Comparison of ENCODE assay signal across 10 mouse cellular contexts in the genomic region with DNA sequence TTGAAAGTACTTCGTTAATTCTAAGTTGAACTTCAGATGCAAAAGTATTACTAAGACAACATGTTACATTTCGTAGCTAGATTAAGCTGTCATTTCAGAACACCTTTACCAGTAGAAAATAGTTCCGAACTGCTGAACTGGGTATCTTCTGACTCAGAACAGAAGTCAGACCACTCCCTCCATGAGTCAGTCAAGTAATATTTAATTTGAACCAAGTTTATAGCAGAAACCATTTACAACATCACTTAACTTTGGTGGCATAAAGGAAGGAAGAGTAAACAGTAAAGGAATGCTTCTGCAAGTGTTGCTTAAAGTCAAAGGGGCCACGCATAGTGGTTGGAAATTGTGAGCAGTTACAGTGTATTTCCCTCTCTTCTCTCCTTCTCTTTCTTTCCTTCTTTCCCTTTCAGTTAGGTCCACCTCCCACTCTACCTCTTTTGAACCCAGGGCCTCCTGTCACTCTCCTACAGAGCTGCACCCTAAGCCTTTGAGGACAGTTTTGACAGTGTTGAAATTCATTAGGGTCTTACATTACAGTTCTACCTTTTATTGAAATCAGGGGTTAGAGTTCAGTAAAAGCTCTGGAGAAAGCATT. TPM values are rescaled to one million over a fixed set of nuclear protein-coding genes. Genes with fewer than 3 reads are reported as not detected.
DNase-seq lines count a peak whose midpoint lies in the region; ATAC-seq and TF ChIP-seq lines count a peak whose summit lies in the region.
"Had no signal": no experiment of that assay in that cellular context is flagged by ENCODE, and none has a peak within 500 bp of the region (broad histone marks: within the 10 kb centered on the region; RNA-seq: fewer than 3 reads in every experiment).

No protein-coding gene starts in this region.

- TF ChIP-seq CTCF in heart, adult 2 months (IDR thresholded peaks at IDR 0.05), result no peak

- no peak overlapping the region; the same call in none of the 2 replicates for H3K9ac ChIP-seq in heart, embryonic 13.5 days
- no peak overlapping the region for H3K9ac ChIP-seq in heart, adult 2 months (ENCODE audit: low read depth, low read length)
- no peak overlapping the region for H3K9ac ChIP-seq in limb, embryonic 11.5 days (ENCODE audit: low read length)
- H3K9ac ChIP-seq in stomach, embryonic 15.5 days, result no peak overlapping the region

- peak overlapping the region; percentile 95 for H3K4me3 ChIP-seq in heart, embryonic 13.5 days
- H3K4me3 ChIP-seq in heart, adult 2 months, result no peak overlapping the region
- peak overlapping the region; percentile 50 for H3K4me3 ChIP-seq in megakaryocyte, embryonic 14.5 days (replicated peaks)
- no peak overlapping the region for H3K4me3 ChIP-seq in limb, embryonic 11.5 days (ENCODE audit: low read depth, low read length)
- no peak overlapping the region for H3K4me3 ChIP-seq in stomach, embryonic 15.5 days (replicated peaks)

- intact Hi-C loops in heart, adult 2 months (cut with DNase I), result loop anchor here (5.0 kb wide), 2 partner anchors 54 to 201 kb away; partner anchors contain the start of gene Ccdc28b

- DNase-seq in heart, adult 2 months, result no peak
- DNase-seq in limb, embryonic 11.5 days (ENCODE audit: low spot score), result no peak
- DNase-seq in adrenal gland, adult 18-20 months (ENCODE audit: low spot score in 2 of 2), result no peak
- no peak for DNase-seq in spleen, postnatal 36 days (ENCODE audit: low spot score in 2 of 2)
- DNase-seq: gastrocnemius, postnatal 14 days; left cerebral cortex, postnatal 4 days had no signal

- no peak for TF ChIP-seq POLR2A in heart, adult 2 months (IDR thresholded peaks at IDR 0.05; ENCODE audit: insufficient read depth, low read depth, low read length)

- H3K9me3 ChIP-seq in heart, embryonic 13.5 days, result no peaks in the 10 kb centered on the region
- H3K9me3 ChIP-seq in megakaryocyte, embryonic 14.5 days, result no peaks in the 10 kb centered on the region
- no peaks in the 10 kb centered on the region for H3K9me3 ChIP-seq in limb, embryonic 11.5 days (ENCODE audit: control insufficient read depth, low read length)
- H3K9me3 ChIP-seq in stomach, embryonic 15.5 days, result no peaks in the 10 kb centered on the region

- H3K36me3 ChIP-seq in heart, embryonic 13.5 days, result no peaks in the 10 kb centered on the region
- H3K36me3 ChIP-seq in heart, adult 2 months (ENCODE audit: control insufficient read depth, insufficient read depth, low read length), result peaks cover 50% of the 10 kb centered on the region
- H3K36me3 ChIP-seq in megakaryocyte, embryonic 14.5 days (replicated peaks; ENCODE audit: low read length), result peaks cover 39% of the 10 kb centered on the region
- no peaks in the 10 kb centered on the region for H3K36me3 ChIP-seq in limb, embryonic 11.5 days (ENCODE audit: control insufficient read depth, insufficient read depth, low read length)
- H3K36me3 ChIP-seq in stomach, embryonic 15.5 days, result no peaks in the 10 kb centered on the region

- H3K27me3 ChIP-seq in heart, embryonic 13.5 days (replicated peaks), result no peaks in the 10 kb centered on the region
- H3K27me3 ChIP-seq in heart, adult 2 months (ENCODE audit: control insufficient read depth, insufficient read depth, low read length), result no peaks in the 10 kb centered on the region
- H3K27me3 ChIP-seq in megakaryocyte, embryonic 14.5 days (replicated peaks), result no peaks in the 10 kb centered on the region
- H3K27me3 ChIP-seq in limb, embryonic 11.5 days (ENCODE audit: control insufficient read depth, insufficient read depth, low read length), result no peaks in the 10 kb centered on the region
- no peaks in the 10 kb centered on the region for H3K27me3 ChIP-seq in stomach, embryonic 15.5 days (replicated peaks)

- H3K79me2 ChIP-seq in heart, adult 2 months (replicated peaks; ENCODE audit: control insufficient read depth, insufficient read depth, low read length), result peaks cover 11% of the 10 kb centered on the region

- no peak for TF ChIP-seq EP300 in heart, adult 2 months (IDR thresholded peaks at IDR 0.05; ENCODE audit: insufficient read depth, low read depth, low read length)

- ATAC-seq in heart, embryonic 13.5 days (ENCODE audit: extremely low read depth, insufficient number of reproducible peaks, low FRiP score, low TSS enrichment), result no peak
- no peak for ATAC-seq in megakaryocyte, adult 5-6 weeks (ENCODE audit: poor library complexity, severe bottlenecking)
- no peak for ATAC-seq in limb, embryonic 11.5 days (ENCODE audit: insufficient number of reproducible peaks, low FRiP score, low TSS enrichment, low read depth)
- no peak for ATAC-seq in stomach, embryonic 15.5 days (ENCODE audit: insufficient read depth, low FRiP score, low read depth)

- H3K27ac ChIP-seq in heart, embryonic 13.5 days (replicated peaks), result no peak overlapping the region
- H3K27ac ChIP-seq in heart, adult 2 months, result no peak overlapping the region
- H3K27ac ChIP-seq in limb, embryonic 11.5 days (replicated peaks; ENCODE audit: low read depth, low read length), result 0 out of 2 replicates have a peak overlapping the region, but pooled peaks have one; percentile 18
- H3K27ac ChIP-seq in stomach, embryonic 15.5 days, result no peak overlapping the region

- H3K4me2 ChIP-seq in heart, embryonic 13.5 days, result peak overlapping the region; percentile 80
- peak overlapping the region; percentile 13; the same call in 1 of the 2 replicates for H3K4me2 ChIP-seq in limb, embryonic 11.5 days (ENCODE audit: low read depth, severe bottlenecking)
- peak overlapping the region; percentile 56; the same call in 1 of the 2 replicates for H3K4me2 ChIP-seq in stomach, embryonic 15.5 days

- WGBS in heart, embryonic 13.5 days, result 74% methylated on average over 4 of the region's 4 CpGs
- WGBS in heart, adult 2 months, result 44% methylated on average over 4 of the region's 4 CpGs
- WGBS in limb, embryonic 11.5 days, result 83% methylated on average over 4 of the region's 4 CpGs
- WGBS in stomach, embryonic 15.5 days, result 59% methylated on average over 4 of the region's 4 CpGs

- peaks cover 78% of the 10 kb centered on the region for H3K4me1 ChIP-seq in heart, embryonic 13.5 days
- H3K4me1 ChIP-seq in heart, adult 2 months (ENCODE audit: control insufficient read depth, insufficient read depth, low read length), result peaks cover 29% of the 10 kb centered on the region
- H3K4me1 ChIP-seq in megakaryocyte, embryonic 14.5 days, result peaks cover 60% of the 10 kb centered on the region
- peaks cover 19% of the 10 kb centered on the region for H3K4me1 ChIP-seq in limb, embryonic 11.5 days (ENCODE audit: control insufficient read depth, insufficient read depth, low read length)
- peaks cover 34% of the 10 kb centered on the region for H3K4me1 ChIP-seq in stomach, embryonic 15.5 days

RNA-seq across cellular contexts. Expression of gene Ptp4a2, which starts 12.3 kb away (rescaled TPM):
- polyA plus RNA-seq in heart, embryonic 13.5 days (2015; fragmentation: Nextera tagmentation; extraction: Ambion mirVana), result 326 and 374 TPM in 2 replicates
- total RNA-seq in heart, adult 2 months (2021), result 100 to 1,000 TPM; 194 to 199 TPM
- 51.6 and 110 TPM in 2 replicates for polyA plus RNA-seq in heart, adult 2 months (2012; rRNA removed)
- 14.5 and 30.1 TPM in 2 replicates for polyA plus RNA-seq in megakaryocyte, embryonic 14.5 days (2012; ENCODE audit: insufficient read depth, low replicate concordance)
- 363 and 365 TPM in 2 replicates for total RNA-seq in megakaryocyte, adult 5-6 weeks (2015)
- total RNA-seq in megakaryocyte, adult 5-6 weeks (2017), result 430 and 463 TPM in 2 replicates
- polyA plus RNA-seq in limb, embryonic 11.5 days (2014; fragmentation: Nextera tagmentation; extraction: Ambion mirVana), result 315 and 335 TPM in 2 replicates
- 318 and 349 TPM in 2 replicates for polyA plus RNA-seq in stomach, embryonic 15.5 days (2015; fragmentation: Nextera tagmentation; extraction: Ambion mirVana)
- total RNA-seq in adrenal gland, adult 18-20 months (2021), result 100 to 1,000 TPM; 291 to 386 TPM

Comparison
In these comparisons a context has a peak if more than half of its experiments do, and no peak if none do; other contexts are left out.
1. H3K4me3 ChIP-seq: peak in heart, embryonic 13.5 days (single experiment) and megakaryocyte, embryonic 14.5 days (single experiment); none in heart, adult 2 months (single experiment), limb, embryonic 11.5 days (single experiment) and stomach, embryonic 15.5 days (single experiment).
2. H3K4me2 ChIP-seq: peak in every context shown above with its lines; median percentile 80 in heart, embryonic 13.5 days; 56 in stomach, embryonic 15.5 days; 13 in limb, embryonic 11.5 days.